Comparison of ENCODE assay signal across 8 mouse cellular contexts in genomic region chr12:46817211-46817803, GRCm38 (mm10). TPM values are rescaled to one million over a fixed set of nuclear protein-coding genes. Genes with fewer than 3 reads are reported as not detected.
DNase-seq lines count a peak whose midpoint lies in the region; ATAC-seq and TF ChIP-seq lines count a peak whose summit lies in the region.

No protein-coding gene starts in this region.

- H3K4me3 ChIP-seq in cortical plate, adult 2 months (ENCODE audit: insufficient read depth, low read length) = peak overlapping the region; percentile 65

- peak overlapping the region; percentile 27; the same call in 1 of the 2 replicates for H3K27ac ChIP-seq in cortical plate, adult 2 months (ENCODE audit: insufficient read depth, low read length)

- peak; percentile 38 to 59 for DNase-seq in cerebellum, postnatal 10 days
- no peak for DNase-seq in cerebellum, adult 9-11 months
- DNase-seq in heart, postnatal 10 days = peak; percentile 7 to 11
- peak; percentile 15 for DNase-seq in lung, postnatal 36 days
- DNase-seq in frontal cortex, postnatal 10 days (ENCODE audit: low spot score in 2 of 2) = no peak
- DNase-seq in left cerebral cortex, adult 9 months (ENCODE audit: low spot score in 2 of 2) = no peak

- H3K4me1 ChIP-seq in cortical plate, adult 2 months (ENCODE audit: control insufficient read depth, insufficient read depth, low read length) = no peaks in the 10 kb centered on the region

- TF ChIP-seq CTCF in cortical plate, adult 2 months (IDR thresholded peaks at IDR 0.05; ENCODE audit: extremely low read depth, insufficient read depth, low read length) = no peak

- ATAC-seq in megakaryocyte-erythroid progenitor cell, adult 5-6 weeks (replicated peaks; ENCODE audit: low FRiP score, low TSS enrichment, poor library complexity, severe bottlenecking) = no peak

- intact Hi-C loops in heart, postnatal 10 days (cut with DNase I) = no loop called here

- TF ChIP-seq POLR2A in cortical plate, adult 2 months (IDR thresholded peaks at IDR 0.05; ENCODE audit: extremely low read depth, insufficient read depth, low read length) = no peak

RNA-seq across cellular contexts. Expression of gene Nova1, which starts 1.4 kb away (rescaled TPM):
- 25.0 and 29.4 TPM in 2 replicates for polyA plus RNA-seq in cortical plate, adult 2 months (2012; rRNA removed)
- 1 to 10 TPM; 2.5 to 2.6 TPM for total RNA-seq in heart, postnatal 10 days (2021)
- not detected in 2 replicates for total RNA-seq in megakaryocyte-erythroid progenitor cell, adult 5-6 weeks (2014; fragmentation: Nextera tagmentation)
- total RNA-seq in megakaryocyte-erythroid progenitor cell, adult 5-6 weeks (2017) = not detected in 2 replicates

Comparison
In these comparisons a context has a peak if more than half of its experiments do, and no peak if none do; other contexts are left out.
1. DNase-seq: peak in cerebellum, postnatal 10 days (2 of 2), heart, postnatal 10 days (2 of 2) and lung, postnatal 36 days (single experiment); none in cerebellum, adult 9-11 months (single experiment), frontal cortex, postnatal 10 days (0 of 2) and left cerebral cortex, adult 9 months (0 of 2).